Mouse (Mus musculus) intestine, postnatal 0 days (tissue): ENCODE measurements at regions not wholly inside any gene's neighbourhood (a gene's known extent, or its start where the extent isn't known, plus 50 kb on each side); places are given as distances from the start of the nearest gene placed in this dataset.

Experiments used
- ATAC-seq: fragments of 200-750 bp; cut with Nextera tagmentation; 2 replicates; pipeline ENCODE4 v1.8.0; 2017; ENCODE audit warnings: mild to moderate bottlenecking, moderate TSS enrichment, moderate library complexity
- H3K27ac ChIP-seq: fragments of 300-500 bp; sonication (generic); 2 replicates; pipeline ENCODE4 v1.5.1; 2014; ENCODE audit warnings: mild to moderate bottlenecking, low read depth, low read length, moderate library complexity
- H3K27me3 ChIP-seq: fragments of 300-500 bp; sonication (generic); replicated peaks from 2 replicates; pipeline ENCODE4 v1.6.1; 2014; ENCODE audit warnings: low read length, mixed read lengths; ENCODE audit not compliant: control insufficient read depth, insufficient read depth
- H3K36me3 ChIP-seq: fragments of 300-500 bp; sonication (generic); 2 replicates; pipeline ENCODE4 v1.6.1; 2014; ENCODE audit warnings: mild to moderate bottlenecking, moderate library complexity; ENCODE audit not compliant: control insufficient read depth, insufficient read depth
- H3K4me1 ChIP-seq: fragments of 300-500 bp; sonication (generic); replicated peaks from 2 replicates; pipeline ENCODE4 v1.6.1; 2014; ENCODE audit warnings: antibody characterized with exemption, low read length, mixed read lengths; ENCODE audit not compliant: control insufficient read depth, insufficient read depth
- H3K4me2 ChIP-seq: fragments of 300-500 bp; sonication (generic); replicated peaks from 2 replicates; pipeline ENCODE4 v1.6.1; 2014; ENCODE audit warnings: low read depth, mild to moderate bottlenecking, moderate library complexity
- H3K4me3 ChIP-seq: fragments of 300-500 bp; sonication (generic); 2 replicates; pipeline ENCODE4 v1.5.1; 2014; ENCODE audit warnings: low read depth, low read length
- H3K9ac ChIP-seq: fragments of 300-500 bp; sonication (generic); 2 replicates; pipeline ENCODE4 v1.6.1; 2014; ENCODE audit warnings: mild to moderate bottlenecking, low read depth, low read length
- H3K9me3 ChIP-seq: fragments of 300-500 bp; sonication (generic); 2 replicates; pipeline ENCODE4 v1.6.1; 2016; ENCODE audit warnings: mixed run types; ENCODE audit not compliant: control insufficient read depth
- CTCF ChIP-seq: sonication (generic); IDR thresholded peaks from 2 replicates; pipeline ENCODE4 v1.5.1; 2016; ENCODE audit warnings: low read depth, mild to moderate bottlenecking, control low read depth, antibody characterized with exemption, moderate library complexity
- WGBS: fragments of 180-500 bp; shearing (Covaris S2); extraction: QIAGEN DNeasy Blood & Tissue Kit; methylation state at CpG from one replicate; pipeline ENCODE4 v1.1.7; 2014; 5-methylcytosine and 5-hydroxymethylcytosine counted together

GRCm38 (mm10) chr12:32469863-32470262 lies 91.4 kb downstream of the Ccdc71l start:
- H3K27ac ChIP-seq = no peak overlapping the region
- H3K27me3 ChIP-seq = no peaks in the 10 kb centered on the region
- H3K4me1 ChIP-seq = no peaks in the 10 kb centered on the region
- no peak for ATAC-seq
- no peaks in the 10 kb centered on the region for H3K36me3 ChIP-seq
- H3K9me3 ChIP-seq = no peaks in the 10 kb centered on the region
- H3K9ac ChIP-seq = no peak overlapping the region
- TF ChIP-seq CTCF = no peak
- no peak overlapping the region for H3K4me3 ChIP-seq
- 75% methylated on average over 4 of the region's 4 CpGs for WGBS
- no peak overlapping the region for H3K4me2 ChIP-seq

DNA sequence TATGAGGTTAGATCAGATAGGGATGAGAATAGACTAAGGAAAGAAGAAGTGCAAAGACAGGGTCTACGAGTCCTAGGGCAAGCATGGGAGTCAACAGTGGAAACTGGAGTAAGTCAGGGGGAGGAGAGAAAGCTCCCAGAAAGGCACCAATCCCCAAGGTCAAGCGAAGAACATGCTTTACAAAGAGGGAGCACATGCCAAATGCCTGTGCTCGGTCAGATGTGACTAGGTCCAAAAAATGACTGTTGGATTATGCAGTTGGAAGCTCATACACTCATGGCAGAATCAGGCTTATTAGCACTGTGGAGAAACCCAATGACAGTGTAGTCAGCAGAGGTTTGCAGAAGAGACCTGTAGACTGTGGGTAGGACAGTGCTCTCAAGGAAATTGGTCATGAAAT lies 100.9 kb downstream of the Ccdc71l start:
- Histone ChIP-seq H3K4me1 (0 out of 2 replicates have a peak, but pooled peaks cover 3% of the 10 kb centered on the region), H3K36me3 (no peaks in the 10 kb centered on the region), H3K4me2 (no peak overlapping the region), H3K9me3 (no peaks in the 10 kb centered on the region), H3K27ac (no peak overlapping the region), H3K27me3 (no peaks in the 10 kb centered on the region), H3K4me3 (no peak overlapping the region), H3K9ac (no peak overlapping the region)
- TF ChIP-seq CTCF = no peak
- 90% methylated on average over 3 of the region's 3 CpGs for WGBS
- ATAC-seq = no peak

- no peak for ATAC-seq
- Histone ChIP-seq H3K9ac (no peak overlapping the region), H3K27ac (no peak overlapping the region), H3K27me3 (no peaks in the 10 kb centered on the region), H3K4me3 (no peak overlapping the region), H3K9me3 (no peaks in the 10 kb centered on the region), H3K36me3 (no peaks in the 10 kb centered on the region), H3K4me1 (0 out of 2 replicates have a peak, but pooled peaks cover 3% of the 10 kb centered on the region), H3K4me2 (no peak overlapping the region)
- whole genome bisulfite sequencing = 62% methylated on average over 5 of the region's 5 CpGs
- no peak for TF ChIP-seq CTCF
These were observed 101.8 kb downstream of the Ccdc71l start for GRCm38 (mm10) chr12:32480268-32480667.

DNA sequence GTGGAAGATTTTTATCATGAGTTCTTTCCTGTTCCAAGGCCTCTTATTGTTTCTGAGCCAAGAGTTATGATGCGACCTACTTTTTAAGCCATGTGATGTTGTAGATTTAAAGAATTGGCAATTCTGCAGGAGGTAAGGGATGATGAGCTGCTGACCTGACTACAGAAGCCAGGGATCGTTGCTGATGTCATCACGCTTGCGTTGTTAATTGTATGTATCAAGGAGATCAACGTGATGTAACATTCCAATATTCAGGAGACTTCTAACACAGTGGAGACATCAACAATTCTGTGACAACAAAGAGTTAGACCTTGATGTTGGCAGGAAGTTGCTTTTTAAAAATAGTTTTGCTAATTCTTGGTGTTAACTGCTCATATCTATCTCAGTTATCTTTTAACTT lies 102.5 kb downstream of the Ccdc71l start:
- no peak for TF ChIP-seq CTCF
- no peak overlapping the region for H3K9ac ChIP-seq
- H3K27ac ChIP-seq = no peak overlapping the region
- no peaks in the 10 kb centered on the region for H3K9me3 ChIP-seq
- no peaks in the 10 kb centered on the region for H3K27me3 ChIP-seq
- H3K4me3 ChIP-seq = no peak overlapping the region
- WGBS = 85% methylated on average over 5 of the region's 5 CpGs
- no peaks in the 10 kb centered on the region for H3K36me3 ChIP-seq
- 0 out of 2 replicates have a peak, but pooled peaks cover 3% of the 10 kb centered on the region for H3K4me1 ChIP-seq
- ATAC-seq = no peak
- H3K4me2 ChIP-seq = no peak overlapping the region

DNA sequence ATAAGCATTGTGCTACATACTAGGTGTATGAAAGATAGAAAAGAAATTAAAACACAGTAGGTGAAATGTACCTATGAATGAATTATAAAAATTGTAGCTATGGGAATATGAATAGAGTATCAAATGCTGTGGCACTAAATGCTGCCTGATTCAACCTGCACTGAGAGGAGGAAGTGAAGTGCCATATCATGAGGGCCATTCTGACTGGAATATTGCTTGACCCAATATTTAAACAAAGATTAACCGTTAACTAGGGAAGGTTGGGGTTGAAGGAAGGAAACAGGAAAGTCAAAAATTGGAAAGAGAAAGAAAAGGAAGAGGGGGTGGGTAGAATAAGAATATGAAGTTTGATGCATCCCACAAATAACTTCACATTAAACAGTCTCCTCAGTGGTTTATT lies 103.8 kb downstream of the Ccdc71l start:
- 28% methylated on average over 1 of the region's 1 CpGs for WGBS
- Histone ChIP-seq H3K4me3 (no peak overlapping the region), H3K9ac (no peak overlapping the region), H3K4me1 (peaks cover 3% of the 10 kb centered on the region; the same call in 1 of the 2 replicates), H3K27ac (no peak overlapping the region), H3K4me2 (no peak overlapping the region), H3K9me3 (no peaks in the 10 kb centered on the region), H3K36me3 (no peaks in the 10 kb centered on the region), H3K27me3 (no peaks in the 10 kb centered on the region)
- no peak for TF ChIP-seq CTCF
- ATAC-seq = no peak

DNA sequence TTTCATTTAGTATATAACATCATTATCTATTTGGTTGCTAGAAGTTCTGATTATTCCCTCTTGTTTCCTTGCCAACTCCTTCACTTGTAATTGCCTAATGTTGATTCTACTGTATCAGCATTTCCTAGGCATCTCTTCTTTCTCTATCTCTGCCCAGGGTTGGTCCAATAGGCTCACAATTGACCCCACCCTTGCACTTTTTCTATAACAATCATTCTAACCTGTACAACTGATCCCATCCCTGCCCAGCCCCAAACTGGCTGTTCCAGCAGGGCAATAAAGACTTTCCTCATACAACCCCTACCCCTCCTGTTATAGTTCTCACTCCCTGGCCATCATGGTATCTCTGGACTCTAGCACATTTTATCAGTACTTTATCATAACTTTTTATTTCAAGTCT lies 104.3 kb downstream of the Ccdc71l start:
- TF ChIP-seq CTCF = no peak
- no peak overlapping the region for H3K27ac ChIP-seq
- H3K9ac ChIP-seq = no peak overlapping the region
- no peak overlapping the region for H3K4me3 ChIP-seq
- no peaks in the 10 kb centered on the region for H3K27me3 ChIP-seq
- no peak overlapping the region for H3K4me2 ChIP-seq
- peak; percentile 81 for ATAC-seq
- H3K9me3 ChIP-seq = no peaks in the 10 kb centered on the region
- no peaks in the 10 kb centered on the region for H3K36me3 ChIP-seq
- peaks cover 7% of the 10 kb centered on the region for H3K4me1 ChIP-seq

- Histone ChIP-seq H3K9ac (no peak overlapping the region), H3K27me3 (no peaks in the 10 kb centered on the region), H3K36me3 (no peaks in the 10 kb centered on the region), H3K27ac (no peak overlapping the region), H3K9me3 (no peaks in the 10 kb centered on the region), H3K4me2 (no peak overlapping the region), H3K4me3 (no peak overlapping the region), H3K4me1 (peaks cover 12% of the 10 kb centered on the region)
- no peak for TF ChIP-seq CTCF
- no peak for ATAC-seq
- 47% methylated on average over 4 of the region's 4 CpGs for WGBS
These were observed 107.7 kb downstream of the Ccdc71l start for GRCm38 (mm10) chr12:32486246-32486645.
